Mouse (Mus musculus): Measurements from ENCODE around the gene Hist1h3c. TPM values are rescaled to one million over a fixed set of nuclear protein-coding genes. Genes with fewer than 3 reads are reported as not detected.
A peak's percentile ranks its signal among the peaks of the same experiment; 100 is the strongest.

Gene Hist1h3c
- polyA plus RNA-seq, 1 experiment from 2014 or later: 0.73 TPM

DNA sequence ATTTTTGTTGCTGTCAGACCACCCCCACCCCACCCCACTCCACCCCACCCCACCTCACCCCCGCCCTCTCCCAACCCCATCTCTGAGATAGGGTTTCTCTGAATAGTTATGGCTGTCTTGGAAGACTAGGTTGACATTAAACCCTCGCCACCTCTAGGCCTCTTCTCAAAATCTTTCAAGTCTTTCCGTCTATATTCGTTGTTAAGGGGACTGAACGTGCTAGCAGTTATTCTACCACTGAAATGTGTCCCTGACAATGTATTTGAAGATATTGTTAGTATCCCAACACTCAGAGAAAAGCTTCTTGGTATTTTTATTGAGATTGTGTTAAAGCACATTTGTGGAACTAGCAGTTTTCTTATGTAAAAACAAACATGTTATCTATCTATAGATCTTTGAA lies 4.5 kb downstream of the Hist1h3c start:
- no peak for ATAC-seq

DNA sequence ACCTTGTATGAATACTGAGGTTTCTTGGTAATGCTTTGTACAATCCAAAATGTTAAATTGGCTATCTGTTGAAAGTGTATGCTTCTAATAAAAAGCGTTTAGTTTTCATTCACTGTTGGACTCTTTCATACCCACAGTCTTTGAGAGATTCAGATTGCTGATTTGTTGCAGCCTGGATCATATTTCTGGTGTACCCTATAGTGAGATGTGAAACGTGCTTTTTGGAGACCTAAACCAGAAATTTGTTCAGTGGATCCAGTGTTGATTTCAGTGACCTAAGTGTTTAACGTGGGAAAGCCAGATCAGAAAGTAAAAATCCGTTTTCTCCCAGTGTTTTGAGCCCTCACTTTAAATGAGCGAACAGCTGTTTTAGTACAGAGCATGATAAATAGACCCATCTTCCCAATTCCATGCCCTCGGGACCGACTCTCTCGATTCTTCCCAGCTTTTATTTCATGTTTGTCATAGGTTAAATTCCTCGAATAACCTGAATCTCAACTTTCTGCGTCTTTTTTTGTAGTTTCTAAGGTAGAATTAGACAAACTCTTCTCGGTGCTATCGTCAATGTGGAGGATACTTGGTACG lies 5.1 kb downstream of the Hist1h3c start:
- ChIA-PET POLR2A (interaction anchor here (0.6 to 1.6 kb wide), 5 partner anchors 16 to 177 kb away, joined by 3 to 4 read pairs (median 3); partner anchors contain the start of genes Hist1h1a and Hist1h4b), CTCF (interaction anchor here (1.4 to 15.1 kb wide), 2 partner anchors 12 to 40 kb away, joined by 3 to 137 read pairs; partner anchors contain the start of genes Hist1h3b and Hist1h4c)
- H3K27me3 ChIP-seq: no peaks in the 10 kb centered on the region
- TF ChIP-seq CTCF (IDR thresholded peaks at IDR 0.05): no peak
- in situ Hi-C loops (cut with MboI; ENCODE audit: low pct_unique_long_range_greater_than_20kb): loop anchor here (5.0 to 25.0 kb wide), 3 partner anchors 163 to 1706 kb away; partner anchors contain the start of genes Hist1h2ah, Hist1h2bk and Hist1h3d
- ATAC-seq (no peak), DNase-seq (ENCODE audit: low read depth, low spot score) (no peak)

More for the DNA sequence above, 4.5 kb downstream of the Hist1h3c start:
- ChIA-PET POLR2A (interaction anchor here (1.6 kb wide), 1 partner anchor 22 kb away, joined by 4 read pairs; the partner anchor contains the start of gene Hist1h1a), CTCF (interaction anchor here (15.1 kb wide), 1 partner anchor 41 kb away, joined by 137 read pairs; the partner anchor contains the start of gene Hist1h4c)
- no peak for DNase-seq (ENCODE audit: low read depth, low spot score)
- TF ChIP-seq CTCF (IDR thresholded peaks at IDR 0.05): no peak
- no peaks in the 10 kb centered on the region for H3K27me3 ChIP-seq
- in situ Hi-C loops (cut with MboI; ENCODE audit: low pct_unique_long_range_greater_than_20kb): loop anchor here (5.0 to 25.0 kb wide), 3 partner anchors 164 to 1706 kb away; partner anchors contain the start of genes Hist1h2ah, Hist1h2bk and Hist1h3d

DNA sequence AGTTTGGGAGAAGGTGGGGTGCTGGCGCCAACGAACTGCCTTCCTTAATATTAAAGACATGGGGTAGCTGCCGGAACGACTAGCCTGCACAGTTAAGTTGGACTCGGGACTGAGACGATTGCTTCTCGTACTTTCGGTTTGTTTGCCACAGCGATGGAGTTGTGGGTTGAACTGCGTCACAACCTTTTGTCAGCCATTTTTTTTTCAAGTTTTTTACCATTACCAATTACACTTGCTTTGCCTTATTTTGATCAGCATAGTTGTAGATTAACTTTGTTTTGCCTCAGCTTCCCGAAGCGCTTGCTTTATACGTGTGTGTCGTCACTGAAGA lies 5.5 kb downstream of the Hist1h3c start:
- in situ Hi-C loops (cut with MboI; ENCODE audit: low pct_unique_long_range_greater_than_20kb): loop anchor here (5.0 to 25.0 kb wide), 4 partner anchors 115 to 1705 kb away; partner anchors contain the start of genes Hist1h1e, Hist1h2ah, Hist1h2be and Hist1h2bk
- ATAC-seq: peak; percentile 1
- CTCF ChIA-PET: interaction anchor here (1.4 to 15.1 kb wide), 2 partner anchors 12 to 40 kb away, joined by 3 to 137 read pairs; partner anchors contain the start of genes Hist1h3b and Hist1h4c
- H3K27me3 ChIP-seq: no peaks in the 10 kb centered on the region
- no peak for TF ChIP-seq CTCF (IDR thresholded peaks at IDR 0.05)
- POLR2A ChIA-PET: interaction anchor here (0.6 to 1.6 kb wide), 6 partner anchors 17 to 176 kb away, joined by 3 to 4 read pairs (median 4); partner anchors contain the start of genes Hist1h1a and Hist1h4b
- DNase-seq (ENCODE audit: low read depth, low spot score): no peak

DNA sequence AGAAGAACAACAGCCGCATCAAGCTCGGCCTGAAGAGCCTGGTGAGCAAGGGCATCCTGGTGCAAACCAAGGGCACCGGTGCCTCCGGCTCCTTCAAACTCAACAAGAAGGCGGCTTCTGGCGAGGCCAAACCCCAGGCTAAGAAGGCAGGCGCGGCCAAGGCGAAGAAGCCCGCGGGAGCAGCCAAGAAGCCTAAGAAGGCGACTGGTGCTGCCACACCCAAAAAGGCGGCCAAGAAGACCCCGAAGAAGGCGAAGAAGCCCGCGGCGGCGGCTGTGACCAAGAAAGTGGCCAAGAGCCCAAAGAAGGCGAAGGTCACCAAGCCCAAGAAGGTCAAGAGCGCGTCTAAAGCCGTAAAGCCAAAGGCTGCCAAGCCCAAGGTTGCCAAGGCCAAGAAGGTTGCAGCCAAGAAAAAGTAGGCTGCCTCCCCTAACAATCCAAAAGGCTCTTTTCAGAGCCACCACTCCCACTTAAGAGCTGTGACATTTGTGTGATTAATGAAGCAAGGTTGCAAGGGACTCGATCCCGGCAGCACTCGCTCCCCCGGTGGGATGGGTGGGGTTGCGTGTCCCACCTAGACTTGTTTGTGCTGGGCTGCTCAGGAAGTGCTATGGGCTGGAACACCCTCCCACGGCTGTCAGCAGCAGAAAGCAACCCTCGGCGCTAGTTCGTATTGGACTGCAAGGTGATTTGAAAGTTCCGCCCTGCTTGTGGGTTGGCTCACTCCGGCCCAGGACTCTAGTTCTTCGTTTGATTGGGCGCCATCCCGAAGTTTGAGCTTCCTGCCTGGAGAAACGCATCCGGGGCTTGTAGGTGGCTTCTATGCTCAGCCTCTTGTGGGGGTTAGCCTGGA lies 6.1 kb downstream of the Hist1h3c start:
- in situ Hi-C loops (cut with MboI; ENCODE audit: low pct_unique_long_range_greater_than_20kb): loop anchor here (10.0 to 25.0 kb wide), 2 partner anchors 114 to 302 kb away; partner anchors contain the start of genes Hist1h1e and Hist1h2be
- no peak for TF ChIP-seq CTCF (IDR thresholded peaks at IDR 0.05)
- DNase-seq (ENCODE audit: low read depth, low spot score) (no peak), ATAC-seq (peak; percentile 68)
- no peaks in the 10 kb centered on the region for H3K27me3 ChIP-seq
- CTCF ChIA-PET: interaction anchor here (1.4 to 15.1 kb wide), 2 partner anchors 13 to 39 kb away, joined by 3 to 137 read pairs; partner anchors contain the start of genes Hist1h3b and Hist1h4c
- POLR2A ChIA-PET: interaction anchor here (0.6 to 1.0 kb wide), 5 partner anchors 18 to 176 kb away, joined by 3 to 4 read pairs (median 3); partner anchors contain the start of gene Hist1h4b

DNA sequence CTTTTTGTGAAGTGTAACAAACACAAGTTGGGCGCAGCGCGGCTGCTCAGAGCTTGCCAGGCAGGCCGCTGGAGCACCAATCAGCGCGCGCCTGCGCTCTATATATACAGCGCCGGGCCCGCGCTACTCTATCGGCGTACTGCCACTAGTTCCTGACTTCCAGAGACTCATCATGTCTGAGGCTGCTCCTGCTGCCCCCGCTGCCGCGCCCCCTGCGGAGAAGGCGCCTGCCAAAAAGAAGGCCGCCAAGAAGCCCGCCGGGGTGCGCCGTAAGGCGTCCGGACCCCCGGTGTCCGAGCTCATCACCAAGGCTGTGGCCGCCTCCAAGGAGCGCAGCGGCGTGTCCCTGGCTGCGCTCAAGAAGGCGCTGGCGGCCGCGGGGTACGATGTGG lies 6.7 kb downstream of the Hist1h3c start, which contains the start of gene Hist1h1c:
Hist1h1c (plus strand) TSS at position 132 of the 392 bp plus-strand sequence.
- DNase-seq (ENCODE audit: low read depth, low spot score): no peak
- in situ Hi-C loops (cut with MboI; ENCODE audit: low pct_unique_long_range_greater_than_20kb): loop anchor here (10.0 to 25.0 kb wide), 2 partner anchors 114 to 301 kb away; partner anchors contain the start of genes Hist1h1e and Hist1h2be
- CTCF ChIA-PET: interaction anchor here (1.4 to 15.1 kb wide), 2 partner anchors 13 to 39 kb away, joined by 3 to 137 read pairs; partner anchors contain the start of genes Hist1h3b and Hist1h4c

DNA sequence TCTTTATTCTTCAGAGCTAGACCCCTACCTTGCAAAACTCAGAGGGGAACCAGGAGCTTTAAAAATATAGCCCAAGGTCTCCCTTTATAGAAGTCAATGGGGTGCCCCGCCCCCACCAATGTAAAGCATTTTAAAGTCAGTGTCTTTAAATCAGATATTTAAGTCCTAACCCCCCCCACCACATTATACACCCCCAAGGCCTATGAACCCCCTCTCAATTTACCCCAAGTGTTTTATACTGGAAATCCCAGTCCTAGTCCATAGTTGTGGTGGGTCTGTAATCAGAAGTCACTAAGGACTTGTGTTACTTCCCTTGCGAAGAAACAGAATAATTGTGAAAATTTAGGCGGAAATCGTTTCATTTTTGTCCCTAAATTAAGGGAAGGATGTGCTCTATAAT lies 7.4 kb downstream of the Hist1h3c start:
- ChIA-PET CTCF (interaction anchor here (1.3 to 15.1 kb wide), 2 partner anchors 11 to 38 kb away, joined by 5 to 137 read pairs; partner anchors contain the start of gene Hist1h4c), POLR2A (no interaction called here)
- no peaks in the 10 kb centered on the region for H3K27me3 ChIP-seq
- ATAC-seq (no peak), DNase-seq (ENCODE audit: low read depth, low spot score) (no peak)
- in situ Hi-C loops (cut with MboI; ENCODE audit: low pct_unique_long_range_greater_than_20kb): loop anchor here (10.0 to 25.0 kb wide), 2 partner anchors 113 to 301 kb away; partner anchors contain the start of genes Hist1h1e and Hist1h2be
- no peak for TF ChIP-seq CTCF (IDR thresholded peaks at IDR 0.05)

More for the DNA sequence above, 6.7 kb downstream of the Hist1h3c start, which contains the start of gene Hist1h1c:
- TF ChIP-seq CTCF (IDR thresholded peaks at IDR 0.05): no peak
- peak; percentile 68 for ATAC-seq
- POLR2A ChIA-PET: no interaction called here
- H3K27me3 ChIP-seq: no peaks in the 10 kb centered on the region

DNA sequence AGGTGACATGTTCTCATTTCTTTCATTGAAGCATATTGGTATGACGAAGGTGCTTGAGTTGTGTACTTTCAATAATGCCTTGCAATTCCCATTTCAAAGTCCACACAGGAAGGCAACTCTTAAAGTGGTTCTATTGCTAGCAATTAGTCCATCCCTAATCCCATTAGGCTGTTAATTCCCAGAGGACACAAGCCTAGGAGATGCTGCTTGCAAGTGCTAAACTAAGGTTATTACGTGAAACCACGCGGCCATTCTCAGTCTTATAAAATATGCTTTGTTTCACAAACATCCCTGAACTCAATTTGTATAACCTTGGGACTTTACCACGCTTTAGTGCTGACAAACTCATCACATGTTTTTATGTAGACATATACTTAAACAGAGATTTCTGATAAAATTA lies 8.3 kb downstream of the Hist1h3c start:
- ATAC-seq (no peak), DNase-seq (ENCODE audit: low read depth, low spot score) (no peak)
- in situ Hi-C loops (cut with MboI; ENCODE audit: low pct_unique_long_range_greater_than_20kb): loop anchor here (10.0 to 25.0 kb wide), 2 partner anchors 112 to 300 kb away; partner anchors contain the start of genes Hist1h1e and Hist1h2be
- no peaks in the 10 kb centered on the region for H3K27me3 ChIP-seq
- POLR2A ChIA-PET: interaction anchor here (0.7 kb wide), 1 partner anchor 53 kb away, joined by 3 read pairs; the partner anchor contains the start of gene Hist1h2bc
- no peak for TF ChIP-seq CTCF (IDR thresholded peaks at IDR 0.05)
- CTCF ChIA-PET: interaction anchor here (1.0 to 15.1 kb wide), 5 partner anchors 10 to 37 kb away, joined by 3 to 137 read pairs (median 4); partner anchors contain the start of gene Hist1h4c

DNA sequence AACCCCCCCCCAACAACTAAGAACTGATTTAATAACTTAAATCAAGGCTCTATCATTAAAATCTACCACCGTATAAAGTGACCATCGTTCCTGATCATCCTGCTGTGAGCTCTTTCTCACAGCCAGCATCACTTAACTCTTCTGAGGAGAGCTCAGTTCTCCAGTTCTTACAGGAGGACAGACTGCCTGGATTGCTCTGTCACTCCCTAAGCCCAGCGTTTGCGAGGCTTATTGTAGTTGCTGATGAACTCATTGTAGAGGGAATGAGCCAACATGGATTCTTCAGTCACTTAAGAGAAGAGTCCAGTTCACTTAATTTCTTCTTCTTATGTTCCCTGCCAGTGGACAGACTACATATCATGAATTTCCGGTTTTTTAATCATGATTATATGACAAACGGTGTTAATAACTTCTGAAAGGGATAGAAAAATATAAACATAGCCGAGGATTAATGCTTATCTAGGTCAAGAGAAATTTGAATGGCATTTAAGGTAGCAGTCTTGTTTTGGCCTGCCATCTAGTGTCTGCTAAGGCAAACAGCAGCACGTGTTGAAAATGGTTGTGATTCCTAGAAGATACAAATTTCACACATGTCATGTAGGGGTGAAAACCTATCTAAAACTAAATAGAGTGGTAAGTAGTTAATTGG lies 13.1 kb downstream of the Hist1h3c start:
- ATAC-seq (no peak), DNase-seq (ENCODE audit: low read depth, low spot score) (no peak)
- in situ Hi-C loops (cut with MboI; ENCODE audit: low pct_unique_long_range_greater_than_20kb): loop anchor here (10.0 to 25.0 kb wide), 2 partner anchors 107 to 295 kb away; partner anchors contain the start of genes Hist1h1e and Hist1h2be
- POLR2A ChIA-PET: interaction anchor here (3.5 kb wide), 1 partner anchor 31 kb away, joined by 12 read pairs; no protein-coding TSS in a partner anchor
- CTCF ChIA-PET: interaction anchor here (0.9 to 15.1 kb wide), 4 partner anchors 21 to 49 kb away, joined by 3 to 137 read pairs (median 12); partner anchors contain the start of genes Hist1h2ac, Hist1h2bc and Hist1h4c
- no peaks in the 10 kb centered on the region for H3K27me3 ChIP-seq
- peak; percentile 81 for TF ChIP-seq CTCF (IDR thresholded peaks at IDR 0.05)

Data from Patski (cell line).